23 mouse cellular contexts compared by ENCODE assay signal in the genomic region with DNA sequence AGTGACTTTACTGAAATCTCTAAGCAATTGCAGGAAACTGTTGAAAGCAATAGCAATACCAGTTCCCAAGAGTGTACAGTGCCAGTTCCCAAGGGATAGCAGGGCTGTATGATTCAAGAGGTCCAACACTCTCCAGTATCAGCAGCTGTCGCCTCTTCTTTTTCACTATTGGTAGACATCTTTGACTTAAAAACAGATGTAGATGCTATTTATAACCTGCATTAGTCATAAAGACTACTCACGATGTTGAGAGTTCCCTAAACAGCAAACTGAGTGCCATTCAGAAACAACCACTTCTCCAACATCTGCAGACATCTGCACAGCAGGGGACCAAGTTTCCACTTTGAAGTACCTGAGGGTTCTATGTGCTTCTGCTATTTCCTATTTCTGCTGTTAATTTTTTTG.
DNase-seq lines count a peak whose midpoint lies in the region; ATAC-seq and TF ChIP-seq lines count a peak whose summit lies in the region.
"Had no signal": no experiment of that assay in that cellular context is flagged by ENCODE, and none has a peak within 500 bp of the region (broad histone marks: within the 10 kb centered on the region; RNA-seq: fewer than 3 reads in every experiment).

No protein-coding gene starts in this region.

- TF ChIP-seq POLR2A in embryonic fibroblast, embryonic 13.5 days (IDR thresholded peaks at IDR 0.05; ENCODE audit: low read depth, low read length), result no peak

- peak overlapping the region; percentile 34; the same call in 1 of the 2 replicates for H3K27ac ChIP-seq in embryonic fibroblast, embryonic 13.5 days (ENCODE audit: insufficient read depth, low read length)
- H3K27ac ChIP-seq: embryonic facial prominence, embryonic 13.5 days; heart, adult 2 months; hindbrain, embryonic 10.5 days; hindbrain, postnatal 0 days; midbrain, embryonic 12.5 days; stomach, embryonic 15.5 days had no signal

- no peak for ATAC-seq in erythroblast, adult 5-6 weeks (replicated peaks; ENCODE audit: low FRiP score, poor library complexity, severe bottlenecking)
- ATAC-seq: hindbrain, postnatal 0 days; intestine, embryonic 16.5 days had no signal

- intact Hi-C loops in heart, postnatal 14 days (cut with DNase I), result no loop called here

- H3K4me1 ChIP-seq in embryonic fibroblast, embryonic 13.5 days (ENCODE audit: control insufficient read depth, insufficient read depth, low read length), result peaks cover 6% of the 10 kb centered on the region
- H3K4me1 ChIP-seq: embryonic facial prominence, embryonic 13.5 days; midbrain, embryonic 12.5 days; stomach, embryonic 15.5 days had no signal

- H3K4me3 ChIP-seq in embryonic fibroblast, embryonic 13.5 days (ENCODE audit: insufficient read depth, low read length), result no peak overlapping the region
- H3K4me3 ChIP-seq: embryonic facial prominence, embryonic 13.5 days; heart, adult 2 months; hindbrain, embryonic 10.5 days; midbrain, embryonic 12.5 days; stomach, embryonic 15.5 days had no signal

- no peak for TF ChIP-seq CTCF in embryonic fibroblast, embryonic 13.5 days (IDR thresholded peaks at IDR 0.05; ENCODE audit: borderline replicate concordance, insufficient read depth, low read length)

- peak; percentile 79 for DNase-seq in heart, adult 11 months
- DNase-seq in heart, postnatal 14 days, result no peak
- DNase-seq in 3134 (ENCODE audit: extremely low read depth, insufficient read length, low spot score) (peak; percentile 10), MN1 (ENCODE audit: low spot score) (peak; percentile 87)
- no peak for DNase-seq in layer of hippocampus, adult 18-20 months (ENCODE audit: low spot score in 2 of 2)
- DNase-seq: adrenal gland, adult 2 months; B cell, adult 2 months; cerebellum, adult 11-12 months; cerebellum, postnatal 10 days; gastrocnemius, postnatal 25 days; heart, adult 2 months; kidney, adult 9 months; kidney, postnatal 14 days; left cerebral cortex, postnatal 4 days; thymus, postnatal 25 days had no signal

Comparison
In these comparisons a context has a peak if more than half of its experiments do, and no peak if none do; other contexts are left out.
1. DNase-seq: peak in heart, adult 11 months (single experiment), 3134 (single experiment) and MN1 (single experiment); none in heart, postnatal 14 days (0 of 2) and layer of hippocampus, adult 18-20 months (0 of 2).